Mouse (Mus musculus): ENCODE results near the gene Bahcc1. TPM values are rescaled to one million over a fixed set of nuclear protein-coding genes. Genes with fewer than 3 reads are reported as not detected.

The Bahcc1 gene
- 8.7 and 10.4 TPM in 2 replicates for polyA plus RNA-seq (2015; fragmentation: Nextera tagmentation; extraction: Ambion mirVana)

DNA sequence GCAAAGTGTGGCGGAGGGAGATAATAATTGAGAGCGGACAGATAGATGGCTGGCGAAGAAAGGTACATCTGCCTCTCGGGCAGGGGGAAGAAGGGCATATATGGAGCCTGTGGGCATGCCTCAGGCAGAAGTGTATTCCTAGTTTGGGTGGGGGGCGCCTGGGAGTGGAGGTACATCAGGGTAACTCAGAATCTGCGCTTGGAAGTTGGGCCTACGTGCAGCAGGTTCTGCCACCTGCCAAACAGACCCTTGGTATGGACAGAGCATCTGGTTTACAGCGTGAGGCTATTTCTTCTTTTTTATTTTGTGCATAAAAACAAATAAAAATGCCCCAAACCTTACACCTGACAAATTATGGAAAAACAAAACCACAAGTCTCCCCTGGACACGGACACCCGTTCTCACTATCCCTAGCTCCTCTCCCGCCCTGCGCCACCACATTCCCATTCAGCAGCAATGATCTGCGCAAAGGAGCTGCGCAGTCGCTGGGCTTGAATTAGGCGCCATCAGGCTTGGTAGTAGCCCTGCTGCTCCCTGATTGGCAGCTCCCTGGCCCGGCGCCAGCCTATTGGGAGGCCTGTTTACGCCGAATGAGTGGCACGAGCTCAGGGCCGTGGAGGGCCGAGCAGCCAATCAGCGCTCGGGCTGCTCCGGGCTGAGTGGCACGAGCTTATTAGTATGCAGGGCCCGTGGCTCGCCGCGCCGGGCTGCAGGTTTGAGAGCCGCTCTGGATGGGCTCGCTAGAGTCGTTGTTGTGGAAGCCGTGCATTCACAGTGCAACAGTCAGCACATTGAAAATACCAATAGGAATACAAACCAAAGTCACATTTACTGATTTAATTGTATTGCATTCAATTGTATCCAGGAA lies at the start of gene Bahcc1:
TSS of gene Bahcc1 (plus strand) at position 718 of the 868 bp plus-strand sequence.
- WGBS, result 2% methylated on average over 36 of the region's 36 CpGs
- peak within 1 kb of the TSS; percentile 92 for H3K27ac ChIP-seq (replicated peaks)
- H3K36me3 ChIP-seq, result no peaks in the 10 kb centered on the region
- H3K4me1 ChIP-seq, result peaks cover 36% of the 10 kb centered on the region
- H3K9me3 ChIP-seq (replicated peaks), result no peaks in the 10 kb centered on the region
- H3K4me2 ChIP-seq, result peak within 1 kb of the TSS; percentile 88
- H3K27me3 ChIP-seq (replicated peaks), result no peaks in the 10 kb centered on the region
- H3K4me3 ChIP-seq (replicated peaks), result peak within 1 kb of the TSS; percentile 77
- ATAC-seq (ENCODE audit: low FRiP score), result peak; percentile 93
- peak within 1 kb of the TSS; percentile 98 for H3K9ac ChIP-seq (replicated peaks)

- WGBS, result 36% methylated on average over 1 of the region's 1 CpGs
- Histone ChIP-seq H3K9ac (replicated peaks) (peak overlapping the region; percentile 26; the same call in 1 of the 2 replicates), H3K27me3 (replicated peaks) (no peaks in the 10 kb centered on the region), H3K4me3 (replicated peaks) (no peak overlapping the region), H3K27ac (replicated peaks) (no peak overlapping the region), H3K36me3 (no peaks in the 10 kb centered on the region), H3K4me1 (peaks cover 48% of the 10 kb centered on the region), H3K4me2 (no peak overlapping the region), H3K9me3 (replicated peaks) (no peaks in the 10 kb centered on the region)
- no peak for ATAC-seq (ENCODE audit: low FRiP score)
Measured at GRCm38 (mm10) chr11:120183180-120183579, 49.6 kb upstream of the Bahcc1 start.

DNA sequence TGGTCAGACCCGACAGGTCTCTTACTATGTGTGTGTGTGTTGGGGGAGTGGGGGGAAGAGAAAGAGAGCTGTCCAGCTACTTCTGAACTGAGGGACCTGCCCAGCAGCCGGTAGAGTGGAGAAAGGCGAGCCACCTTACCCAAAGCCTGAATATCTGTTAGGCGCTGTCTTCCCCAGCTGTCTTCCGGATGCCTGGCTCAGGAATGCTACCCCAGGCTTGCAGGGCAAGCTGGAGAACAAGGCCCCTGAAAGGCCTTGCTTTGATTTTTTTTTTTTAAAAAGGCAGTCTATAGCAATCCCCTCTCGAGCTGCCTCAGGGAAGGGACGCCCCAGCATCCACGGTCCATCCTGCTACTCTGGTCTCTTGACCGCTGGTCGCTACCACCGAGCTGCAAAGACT lies 49.0 kb upstream of the Bahcc1 start:
- Histone ChIP-seq H3K4me1 (peaks cover 48% of the 10 kb centered on the region), H3K36me3 (no peaks in the 10 kb centered on the region), H3K4me3 (replicated peaks) (no peak overlapping the region), H3K9ac (replicated peaks) (peak overlapping the region; percentile 26; the same call in 1 of the 2 replicates), H3K27me3 (replicated peaks) (no peaks in the 10 kb centered on the region), H3K4me2 (peak overlapping the region; percentile 83), H3K27ac (replicated peaks) (peak overlapping the region; percentile 76), H3K9me3 (replicated peaks) (no peaks in the 10 kb centered on the region)
- 27% methylated on average over 11 of the region's 11 CpGs for WGBS
- no peak for ATAC-seq (ENCODE audit: low FRiP score)

- Histone ChIP-seq H3K9me3 (replicated peaks) (no peaks in the 10 kb centered on the region), H3K9ac (replicated peaks) (peak overlapping the region; percentile 79), H3K36me3 (no peaks in the 10 kb centered on the region), H3K27ac (replicated peaks) (peak overlapping the region; percentile 76), H3K27me3 (replicated peaks) (no peaks in the 10 kb centered on the region), H3K4me2 (peak overlapping the region; percentile 83), H3K4me3 (replicated peaks) (peak overlapping the region; percentile 61), H3K4me1 (peaks cover 48% of the 10 kb centered on the region)
- ATAC-seq (ENCODE audit: low FRiP score), result no peak
- WGBS, result 3% methylated on average over 16 of the region's 16 CpGs
Measured at GRCm38 (mm10) chr11:120184371-120185315, 48.1 kb upstream of the Bahcc1 start.

- WGBS, result 3% methylated on average over 54 of the region's 54 CpGs
- Histone ChIP-seq H3K36me3 (no peaks in the 10 kb centered on the region), H3K4me3 (replicated peaks) (peak overlapping the region; percentile 61), H3K9me3 (replicated peaks) (no peaks in the 10 kb centered on the region), H3K4me2 (peak overlapping the region; percentile 83), H3K4me1 (peaks cover 53% of the 10 kb centered on the region), H3K9ac (replicated peaks) (peak overlapping the region; percentile 79), H3K27me3 (replicated peaks) (no peaks in the 10 kb centered on the region), H3K27ac (replicated peaks) (peak overlapping the region; percentile 76)
- no peak for ATAC-seq (ENCODE audit: low FRiP score)
Measured at GRCm38 (mm10) chr11:120185316-120186141, 47.2 kb upstream of the Bahcc1 start.

- no peaks in the 10 kb centered on the region for H3K27me3 ChIP-seq (replicated peaks)
- H3K4me1 ChIP-seq, result peaks cover 60% of the 10 kb centered on the region
- peak overlapping the region; percentile 83 for H3K4me2 ChIP-seq
- WGBS, result 3% methylated on average over 18 of the region's 18 CpGs
- no peak for ATAC-seq (ENCODE audit: low FRiP score)
- peak overlapping the region; percentile 61 for H3K4me3 ChIP-seq (replicated peaks)
- H3K9me3 ChIP-seq (replicated peaks), result no peaks in the 10 kb centered on the region
- H3K9ac ChIP-seq (replicated peaks), result peak overlapping the region; percentile 79
- no peaks in the 10 kb centered on the region for H3K36me3 ChIP-seq
- H3K27ac ChIP-seq (replicated peaks), result peak overlapping the region; percentile 93
Measured at GRCm38 (mm10) chr11:120186145-120186740, 46.5 kb upstream of the Bahcc1 start.

GRCm38 (mm10) chr11:120186821-120187235 lies 45.9 kb upstream of the Bahcc1 start:
- Histone ChIP-seq H3K4me2 (peak overlapping the region; percentile 83), H3K27me3 (replicated peaks) (no peaks in the 10 kb centered on the region), H3K36me3 (no peaks in the 10 kb centered on the region), H3K27ac (replicated peaks) (peak overlapping the region; percentile 93), H3K4me1 (peaks cover 66% of the 10 kb centered on the region), H3K9ac (replicated peaks) (peak overlapping the region; percentile 79), H3K4me3 (replicated peaks) (peak overlapping the region; percentile 61), H3K9me3 (replicated peaks) (no peaks in the 10 kb centered on the region)
- no peak for ATAC-seq (ENCODE audit: low FRiP score)
- 2% methylated on average over 20 of the region's 20 CpGs for WGBS

GRCm38 (mm10) chr11:120187236-120188101 lies 45.3 kb upstream of the Bahcc1 start:
- peaks cover 66% of the 10 kb centered on the region for H3K4me1 ChIP-seq
- WGBS, result under 1% methylated on average over 43 of the region's 43 CpGs
- no peaks in the 10 kb centered on the region for H3K27me3 ChIP-seq (replicated peaks)
- peak overlapping the region; percentile 83 for H3K4me2 ChIP-seq
- peak overlapping the region; percentile 61 for H3K4me3 ChIP-seq (replicated peaks)
- H3K9me3 ChIP-seq (replicated peaks), result no peaks in the 10 kb centered on the region
- no peak for ATAC-seq (ENCODE audit: low FRiP score)
- H3K9ac ChIP-seq (replicated peaks), result peak overlapping the region; percentile 79
- H3K27ac ChIP-seq (replicated peaks), result peak overlapping the region; percentile 93
- H3K36me3 ChIP-seq, result no peaks in the 10 kb centered on the region

GRCm38 (mm10) chr11:120188102-120188480 lies 44.7 kb upstream of the Bahcc1 start:
- Histone ChIP-seq H3K4me2 (peak overlapping the region; percentile 83), H3K4me3 (replicated peaks) (peak overlapping the region; percentile 61), H3K27me3 (replicated peaks) (no peaks in the 10 kb centered on the region), H3K36me3 (no peaks in the 10 kb centered on the region), H3K27ac (replicated peaks) (peak overlapping the region; percentile 93), H3K9me3 (replicated peaks) (no peaks in the 10 kb centered on the region), H3K9ac (replicated peaks) (peak overlapping the region; percentile 79), H3K4me1 (peaks cover 61% of the 10 kb centered on the region)
- WGBS, result under 1% methylated on average over 24 of the region's 24 CpGs
- ATAC-seq (ENCODE audit: low FRiP score), result no peak

All from neural tube, embryonic 15.5 days (tissue).